Mouse (Mus musculus) effector memory CD4-positive, alpha-beta T cell, adult 5 months (primary cell): ENCODE data around the gene Zfp108. TPM values are rescaled to one million over a fixed set of nuclear protein-coding genes. Genes with fewer than 3 reads are reported as not detected.

Experiments
- polyA plus RNA-seq: library from polyadenylated mRNA; unstranded; fragments of 100-300 nt; shearing (Covaris generic); gene quantifications from one replicate; pipeline ENCODE4 v1.2.1, GENCODE M21; 2017

Gene Zfp108
- polyA plus RNA-seq: not detected

DNA sequence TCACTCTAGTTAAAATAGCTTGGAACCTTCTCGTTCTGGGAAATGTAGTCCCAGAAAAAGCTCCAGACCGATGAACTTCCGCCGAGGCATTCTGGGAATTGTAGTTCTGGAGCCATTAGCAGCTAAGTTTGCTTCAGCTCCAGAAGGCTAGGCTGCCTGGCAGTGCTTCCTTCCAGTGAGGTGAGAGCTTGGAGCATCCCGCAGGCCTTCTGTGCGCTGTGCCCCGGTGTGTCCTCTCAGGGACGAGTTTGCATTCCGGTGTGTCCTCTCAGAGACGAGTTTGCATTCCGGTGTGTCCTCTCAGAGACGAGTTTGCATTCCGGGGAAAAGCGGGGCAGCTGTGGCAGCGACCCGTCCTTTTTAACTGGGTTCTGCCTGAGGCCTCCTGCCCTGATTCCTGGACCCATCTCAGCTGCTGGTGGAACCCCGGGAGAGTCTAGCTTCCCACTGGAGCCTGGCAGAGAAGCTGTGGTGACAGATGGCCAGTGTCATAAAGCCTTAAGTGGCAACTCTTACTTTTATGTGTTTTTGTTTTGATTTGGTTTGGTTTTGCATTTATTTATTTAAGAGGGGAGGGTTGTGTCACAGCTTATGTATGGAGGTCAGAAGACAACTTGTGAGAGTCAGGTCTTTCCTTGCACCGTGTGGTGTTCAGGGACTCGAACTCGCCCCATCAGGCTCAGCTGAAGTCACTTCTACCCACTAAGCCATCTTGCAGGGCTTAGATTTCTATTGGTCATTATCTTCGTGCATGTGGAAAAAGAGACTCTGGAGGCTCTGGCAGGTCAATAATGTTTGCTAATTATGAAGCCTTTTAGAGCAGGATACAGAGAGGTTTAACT, at the start of gene Zfp108:
TSS of gene Zfp108 (plus strand) at position 162 of the 842 bp plus-strand sequence.

DNA sequence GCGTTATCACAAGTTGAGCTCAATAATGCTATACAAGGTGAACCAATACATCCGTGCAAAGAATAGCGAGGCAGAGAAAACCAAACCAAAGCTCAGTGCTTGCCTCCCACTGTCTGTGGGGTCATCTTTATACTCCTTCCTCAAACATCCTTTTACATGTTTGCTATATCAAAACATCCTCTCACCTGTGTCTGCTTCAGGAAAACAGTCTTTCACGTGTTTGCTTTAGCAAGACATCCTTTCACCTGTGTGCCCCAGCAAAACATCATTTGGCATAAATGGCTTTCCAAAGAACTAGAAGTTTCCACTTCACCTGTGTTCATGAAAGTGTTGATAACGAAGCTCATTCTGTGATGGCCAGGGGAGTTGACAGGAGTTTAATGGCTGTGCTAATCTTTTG, 43.3 kb upstream of the Zfp108 start, which contains the start of gene Zfp111:
TSS of gene Zfp111 (minus strand) at position 101 of the 400 bp plus-strand sequence.

DNA sequence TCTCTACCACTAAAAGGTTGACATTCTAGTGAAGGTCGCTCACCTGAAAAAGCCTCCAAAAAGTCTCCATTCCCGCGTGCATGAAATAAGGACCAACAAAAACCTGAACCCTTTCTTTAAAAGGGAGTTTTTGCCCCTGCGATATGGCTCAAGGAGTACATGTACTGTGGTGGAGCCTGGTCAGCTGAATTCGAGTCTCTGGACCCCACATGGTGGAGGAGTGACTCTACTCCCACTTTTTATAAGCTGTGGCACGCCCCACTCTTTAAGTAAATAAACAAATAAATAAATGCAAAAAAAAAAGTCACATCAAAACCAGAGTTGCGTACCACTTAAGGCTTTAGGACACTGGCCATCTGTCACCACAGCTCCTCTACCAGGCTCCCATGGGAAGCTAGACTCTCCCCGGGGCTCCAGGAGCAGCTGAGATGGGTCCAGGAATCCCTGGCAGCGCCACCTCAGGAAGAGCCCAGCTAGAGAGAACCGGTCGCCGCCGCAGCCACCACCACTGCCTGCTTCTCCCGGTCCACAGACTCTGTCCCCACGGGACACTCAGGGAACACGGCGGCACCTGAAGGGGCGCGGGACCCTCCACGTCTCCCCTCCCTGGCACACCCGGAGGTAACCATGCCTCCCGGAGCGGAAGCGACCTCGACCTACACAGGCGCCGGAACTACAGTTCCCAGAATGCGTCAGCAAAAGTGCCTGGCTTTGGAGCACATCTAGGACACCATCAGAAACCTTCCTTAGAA, 17.4 kb upstream of the Zfp108 start, which contains the start of gene Zfp109:
TSS of gene Zfp109 (minus strand) at position 521 of the 752 bp plus-strand sequence.

DNA sequence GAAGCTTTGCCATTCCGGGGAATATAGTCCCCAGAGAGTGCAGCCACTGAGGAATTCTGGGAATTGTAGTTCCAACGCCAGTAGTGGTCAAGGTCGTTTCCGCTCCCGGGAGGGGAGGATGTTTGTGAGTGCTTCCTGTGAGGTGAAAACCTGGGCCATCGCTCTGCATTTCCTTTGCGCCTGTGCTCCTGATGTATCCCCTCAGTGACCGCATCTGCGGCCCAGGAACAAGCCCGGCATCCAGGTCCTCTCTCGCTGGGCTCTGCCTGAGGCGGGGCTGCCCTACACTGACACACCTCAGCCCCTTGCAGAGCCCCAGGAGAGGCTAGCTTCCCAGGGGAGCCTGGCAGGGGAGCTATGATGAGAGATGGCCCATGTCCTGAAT, 15.7 kb downstream of the Zfp108 start, which contains the start of gene Zfp93:
TSS of gene Zfp93 (plus strand) at position 133 of the 385 bp plus-strand sequence.

DNA sequence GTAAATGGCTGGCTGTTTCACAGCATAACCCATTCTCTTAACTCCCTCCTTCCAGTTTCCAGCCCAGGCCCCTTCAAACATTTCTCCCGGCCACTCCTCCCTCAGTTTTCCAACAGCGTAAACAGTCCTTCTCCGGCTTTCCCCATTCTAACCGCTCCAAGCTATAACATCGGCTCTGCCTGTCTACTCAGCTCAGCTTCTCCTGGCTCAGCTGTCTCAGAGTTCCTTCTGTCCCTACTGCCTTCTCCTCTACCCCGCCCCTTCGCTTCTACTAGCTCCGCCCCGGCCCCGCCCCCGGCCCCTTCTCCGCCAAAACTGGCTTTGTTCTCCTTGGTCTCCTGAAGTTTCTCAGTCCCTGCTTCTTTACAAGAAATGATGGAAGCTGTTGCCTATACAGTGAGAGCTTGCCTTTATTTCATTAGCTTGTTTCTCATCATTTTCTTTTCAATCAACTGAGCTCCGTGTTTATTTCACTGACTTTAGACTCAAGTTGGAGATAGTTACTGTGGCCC, 46.2 kb downstream of the Zfp108 start, which contains the start of gene Zfp61:
TSS of gene Zfp61 (minus strand) at position 462 of the 512 bp plus-strand sequence.

Other genes with a start within 250 kb of the Zfp108 start
- gene Vmn1r183, start 201.5 kb upstream of the Zfp108 start, polyA plus RNA-seq: 0.07 TPM
- gene Zfp180, start 172.9 kb upstream of the Zfp108 start, polyA plus RNA-seq: 27.9 TPM
- gene Zfp112, start 142.5 kb upstream of the Zfp108 start, polyA plus RNA-seq: 1.1 TPM
- gene Zfp235, start 120.6 kb upstream of the Zfp108 start, polyA plus RNA-seq: 6.6 TPM
- not detected for gene Zfp114, start 79.7 kb upstream of the Zfp108 start, polyA plus RNA-seq
- gene Zfp111, start 43.4 kb upstream of the Zfp108 start, polyA plus RNA-seq: 0.37 TPM
- gene Zfp109, start 17.2 kb upstream of the Zfp108 start, polyA plus RNA-seq: 1.7 TPM
- gene Zfp93, start 15.6 kb downstream of the Zfp108 start, polyA plus RNA-seq: 2.9 TPM
- gene Zfp61, start 46.4 kb downstream of the Zfp108 start, polyA plus RNA-seq: 12.8 TPM
- 1.7 TPM for gene Zfp94, start 61.9 kb downstream of the Zfp108 start, polyA plus RNA-seq
- gene Tescl, start 79.1 kb downstream of the Zfp108 start, polyA plus RNA-seq: not detected
- gene Lypd5, start 94.4 kb downstream of the Zfp108 start, polyA plus RNA-seq: not detected
- 179 TPM for gene Kcnn4, start 115.5 kb downstream of the Zfp108 start, polyA plus RNA-seq
- 54.1 TPM for gene Smg9, start 144.8 kb downstream of the Zfp108 start, polyA plus RNA-seq
- 0.70 TPM for gene Irgc1, start 197.5 kb downstream of the Zfp108 start, polyA plus RNA-seq
- gene Plaur, start 207.7 kb downstream of the Zfp108 start, polyA plus RNA-seq: 14.3 TPM
- 0.40 TPM for gene Cadm4, start 227.2 kb downstream of the Zfp108 start, polyA plus RNA-seq